Mouse (Mus musculus) testis, adult 2 months (tissue): ENCODE data around the gene Dpp6. TPM values are rescaled to one million over a fixed set of nuclear protein-coding genes. Genes with fewer than 3 reads are reported as not detected.

Experiments used
- H3K27ac ChIP-seq: fragments of 200-500 bp; 2 replicates; pipeline ENCODE4 v1.5.1; 2012; ENCODE audit warnings: low read depth, low read length; ENCODE audit not compliant: control insufficient read depth, insufficient read depth
- H3K27me3 ChIP-seq: fragments of 200-500 bp; 2 replicates; pipeline ENCODE4 v1.6.1; 2012; ENCODE audit warnings: mild to moderate bottlenecking, low read length, moderate library complexity; ENCODE audit not compliant: control insufficient read depth, insufficient read depth
- H3K36me3 ChIP-seq: fragments of 200-500 bp; 2 replicates; pipeline ENCODE4 v1.6.1; 2012; ENCODE audit warnings: mild to moderate bottlenecking, low read length; ENCODE audit not compliant: control insufficient read depth, insufficient read depth
- H3K4me1 ChIP-seq: fragments of 200-500 bp; 2 replicates; pipeline ENCODE4 v1.6.1; 2012; ENCODE audit warnings: low read length; ENCODE audit not compliant: control insufficient read depth, insufficient read depth
- H3K4me3 ChIP-seq: fragments of 200-500 bp; 2 replicates; pipeline ENCODE4 v1.5.1; 2012; ENCODE audit warnings: low read depth, mild to moderate bottlenecking, low read length, moderate library complexity, mixed read lengths; ENCODE audit not compliant: control insufficient read depth
- CTCF ChIP-seq: fragments of 200-500 bp; IDR thresholded peaks from 2 replicates; pipeline ENCODE4 v1.5.1; 2012; ENCODE audit warnings: low read depth, mild to moderate bottlenecking, inconsistent platforms, low read length, moderate library complexity; ENCODE audit not compliant: control insufficient read depth, insufficient read depth, insufficient replicate concordance
- POLR2A ChIP-seq: fragments of 200-500 bp; IDR thresholded peaks from 2 replicates; pipeline ENCODE4 v1.6.1; 2012; ENCODE audit warnings: low read depth, mild to moderate bottlenecking, inconsistent platforms, low read length, moderate library complexity; ENCODE audit not compliant: control insufficient read depth
- polyA plus RNA-seq: library from polyadenylated mRNA; depleted of rRNA; stranded (reverse); fragments of >200 nt; gene quantifications from 2 replicates; pipeline ENCODE4 v1.2.3, GENCODE M21; 2012

Gene Dpp6
- polyA plus RNA-seq, 1 experiment, result 8.3 TPM

DNA sequence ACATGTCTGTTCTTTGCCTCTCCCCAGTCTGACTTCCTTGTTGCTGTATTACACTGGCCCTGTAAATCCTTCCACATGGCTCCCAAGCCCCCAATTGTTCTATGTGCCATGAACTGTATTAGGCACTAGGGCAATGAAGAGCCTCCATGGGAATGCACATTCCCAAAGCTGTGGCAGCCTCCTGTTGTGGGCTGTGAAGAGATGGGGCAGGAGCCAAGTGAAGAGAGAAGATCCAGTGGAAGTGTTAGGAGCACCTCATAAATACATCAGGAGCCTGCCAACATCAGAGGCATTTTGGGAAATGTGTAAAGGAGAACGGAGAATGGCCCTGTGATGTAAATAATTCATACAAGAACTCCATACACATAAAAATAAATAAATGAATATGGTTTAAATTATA, 824.9 kb downstream of the Dpp6 start:
- Histone ChIP-seq H3K4me3 (no peak overlapping the region), H3K36me3 (no peaks in the 10 kb centered on the region), H3K27ac (no peak overlapping the region), H3K27me3 (no peaks in the 10 kb centered on the region), H3K4me1 (no peaks in the 10 kb centered on the region)
- TF ChIP-seq CTCF, result no peak
- no peak for TF ChIP-seq POLR2A

DNA sequence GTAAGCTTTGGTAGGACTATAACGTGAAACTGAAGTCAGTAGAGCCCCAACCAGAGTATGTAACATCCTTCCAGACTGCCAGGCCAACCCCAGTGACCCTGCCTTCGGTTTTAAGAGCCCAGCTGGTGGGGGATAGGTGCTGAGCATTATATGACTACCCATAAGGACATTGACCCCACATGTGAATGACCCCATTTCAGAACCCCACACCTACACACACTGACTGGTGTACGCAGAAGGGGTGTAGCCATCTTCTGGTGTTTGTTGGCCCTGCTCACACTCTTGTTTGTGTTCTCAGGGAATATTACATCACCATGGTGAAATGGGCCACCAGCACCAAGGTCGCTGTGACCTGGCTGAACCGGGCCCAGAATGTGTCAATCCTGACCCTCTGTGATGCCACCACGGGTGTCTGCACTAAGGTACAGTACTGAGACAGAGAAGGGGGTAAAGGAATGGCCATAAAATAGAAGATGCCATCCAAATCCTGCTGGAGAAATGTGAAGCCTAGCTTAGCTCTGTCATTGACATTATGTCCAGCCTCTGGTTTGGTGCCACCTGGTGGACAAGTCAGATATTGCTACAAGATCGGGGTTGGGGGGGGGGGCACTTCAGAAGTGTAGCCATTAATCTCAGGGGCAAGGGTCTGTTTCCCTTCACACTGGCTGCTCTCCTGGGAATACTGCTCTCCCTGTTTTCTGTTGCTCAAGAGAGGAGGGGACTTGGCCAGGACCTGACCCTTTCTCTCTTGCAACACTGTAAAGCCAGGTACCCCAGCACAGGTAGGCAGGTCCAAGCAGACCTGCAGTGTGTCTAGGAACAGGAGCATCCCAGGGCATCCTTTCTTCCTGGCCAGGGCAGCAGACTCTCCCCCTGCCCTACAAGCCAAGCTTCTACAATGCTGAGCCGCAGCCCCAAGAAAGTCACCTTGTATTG, 835.1 kb downstream of the Dpp6 start:
- TF ChIP-seq POLR2A (no peak), CTCF (peak; percentile 28; the same call in 1 of the 2 replicates)
- Histone ChIP-seq H3K36me3 (no peaks in the 10 kb centered on the region), H3K27me3 (no peaks in the 10 kb centered on the region), H3K27ac (no peak overlapping the region), H3K4me1 (no peaks in the 10 kb centered on the region), H3K4me3 (no peak overlapping the region)

DNA sequence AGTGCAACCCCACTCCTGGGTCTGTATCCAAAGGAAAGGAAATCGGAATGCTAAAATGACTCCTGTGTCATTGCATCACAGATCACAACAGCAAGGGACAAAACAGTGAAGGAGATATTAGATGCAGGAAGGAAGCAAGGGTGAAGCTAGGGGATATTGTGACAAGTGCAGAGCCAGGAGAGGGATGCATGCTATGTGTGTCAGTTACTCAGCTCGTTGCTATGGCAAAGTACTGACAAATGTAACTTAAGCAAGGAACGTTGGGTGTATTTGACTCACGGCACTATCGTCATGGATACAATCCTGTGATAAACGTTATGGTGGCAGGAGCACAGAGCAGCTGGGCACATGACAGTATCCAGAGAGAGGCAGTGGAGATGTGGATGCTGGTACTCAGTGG, 839.1 kb downstream of the Dpp6 start:
- no peaks in the 10 kb centered on the region for H3K4me1 ChIP-seq
- H3K27me3 ChIP-seq, result no peaks in the 10 kb centered on the region
- TF ChIP-seq CTCF (no peak), POLR2A (no peak)
- no peak overlapping the region for H3K27ac ChIP-seq
- H3K36me3 ChIP-seq, result no peaks in the 10 kb centered on the region
- no peak overlapping the region for H3K4me3 ChIP-seq

GRCm38 (mm10) chr5:27657672-27658071, 840.7 kb downstream of the Dpp6 start:
- no peak overlapping the region for H3K27ac ChIP-seq
- no peaks in the 10 kb centered on the region for H3K36me3 ChIP-seq
- H3K27me3 ChIP-seq, result no peaks in the 10 kb centered on the region
- TF ChIP-seq CTCF, result no peak
- H3K4me3 ChIP-seq, result no peak overlapping the region
- H3K4me1 ChIP-seq, result no peaks in the 10 kb centered on the region

- no peaks in the 10 kb centered on the region for H3K27me3 ChIP-seq
- H3K36me3 ChIP-seq, result no peaks in the 10 kb centered on the region
- TF ChIP-seq CTCF (no peak), POLR2A (no peak)
- H3K4me3 ChIP-seq, result no peak overlapping the region
- H3K27ac ChIP-seq, result no peak overlapping the region
- H3K4me1 ChIP-seq, result no peaks in the 10 kb centered on the region
Measured at GRCm38 (mm10) chr5:27658165-27658564, 841.2 kb downstream of the Dpp6 start.

GRCm38 (mm10) chr5:27658569-27658968, 841.6 kb downstream of the Dpp6 start:
- no peak for TF ChIP-seq CTCF
- no peak for TF ChIP-seq POLR2A
- no peaks in the 10 kb centered on the region for H3K36me3 ChIP-seq
- no peak overlapping the region for H3K4me3 ChIP-seq
- no peaks in the 10 kb centered on the region for H3K27me3 ChIP-seq
- no peak overlapping the region for H3K27ac ChIP-seq
- no peaks in the 10 kb centered on the region for H3K4me1 ChIP-seq

DNA sequence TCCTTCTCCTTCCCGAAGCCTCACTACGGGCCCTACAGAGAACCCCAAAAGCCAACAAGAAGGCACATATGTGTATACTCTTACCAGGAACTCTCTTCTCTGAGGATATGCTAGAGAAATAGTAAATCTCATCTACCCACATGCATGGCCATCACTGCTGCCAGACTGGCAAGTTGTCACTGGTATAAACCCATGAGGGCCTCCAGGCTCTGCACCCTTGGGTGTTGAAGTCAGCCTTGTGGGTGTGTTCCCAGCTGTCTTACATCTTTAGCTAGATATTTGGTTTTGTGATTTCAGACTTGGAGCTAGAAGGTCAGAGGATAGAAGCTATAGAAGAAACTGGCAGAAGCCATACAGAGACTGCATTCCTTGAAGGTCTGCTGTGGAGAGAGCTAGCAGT, 842.0 kb downstream of the Dpp6 start:
- Histone ChIP-seq H3K4me1 (no peaks in the 10 kb centered on the region), H3K4me3 (no peak overlapping the region), H3K27ac (no peak overlapping the region), H3K36me3 (no peaks in the 10 kb centered on the region), H3K27me3 (no peaks in the 10 kb centered on the region)
- TF ChIP-seq CTCF (no peak), POLR2A (no peak)
